10 mouse cellular contexts compared by ENCODE assay signal in genomic region chr7:80160945-80161306, GRCm38 (mm10). TPM values are rescaled to one million over a fixed set of nuclear protein-coding genes. Genes with fewer than 3 reads are reported as not detected.
DNase-seq lines count a peak whose midpoint lies in the region; ATAC-seq and TF ChIP-seq lines count a peak whose summit lies in the region.
"Had no signal": no experiment of that assay in that cellular context is flagged by ENCODE, and none has a peak within 500 bp of the region (broad histone marks: within the 10 kb centered on the region; RNA-seq: fewer than 3 reads in every experiment).

No protein-coding gene starts in this region.

- no peak for TF ChIP-seq EP300 in CH12.LX (IDR thresholded peaks at IDR 0.05; ENCODE audit: low read length)

- peak overlapping the region; percentile 39; the same call in 1 of the 2 replicates for H3K27ac ChIP-seq in embryonic facial prominence, embryonic 13.5 days
- no peak overlapping the region for H3K27ac ChIP-seq in embryonic facial prominence, embryonic 10.5 days (replicated peaks)
- H3K27ac ChIP-seq in CH12.LX (ENCODE audit: insufficient read depth, low read depth) = no peak overlapping the region
- peak overlapping the region; percentile 90 for H3K27ac ChIP-seq in kidney, embryonic 16.5 days (ENCODE audit: low read length)
- H3K27ac ChIP-seq in stomach, embryonic 14.5 days (ENCODE audit: low read length) = peak overlapping the region; percentile 88; the same call in 1 of the 2 replicates
- H3K27ac ChIP-seq in thymus, adult 2 months (ENCODE audit: control insufficient read depth, insufficient read depth, low read length) = no peak overlapping the region
- H3K27ac ChIP-seq: macrophage had no signal

- TF ChIP-seq RAD21 in CH12.LX (IDR thresholded peaks at IDR 0.05; ENCODE audit: low read depth, low read length) = no peak

- WGBS in embryonic facial prominence, embryonic 13.5 days = 67% methylated on average over 8 of the region's 8 CpGs
- WGBS in embryonic facial prominence, embryonic 10.5 days = 82% methylated on average over 8 of the region's 8 CpGs
- 35% methylated on average over 8 of the region's 8 CpGs for WGBS in kidney, embryonic 16.5 days
- WGBS in stomach, embryonic 14.5 days = 62% methylated on average over 8 of the region's 8 CpGs
- WGBS in thymus, adult 2 months = 81% methylated on average over 8 of the region's 8 CpGs

- no peak for ATAC-seq in embryonic facial prominence, embryonic 13.5 days (ENCODE audit: insufficient number of reproducible peaks, insufficient read depth, low FRiP score, low TSS enrichment, low read depth)
- peak; percentile 74 for ATAC-seq in kidney, embryonic 16.5 days (ENCODE audit: low FRiP score, low TSS enrichment)
- ATAC-seq in stomach, embryonic 14.5 days (ENCODE audit: insufficient number of reproducible peaks, insufficient read depth, low FRiP score, low read depth) = peak; percentile 47; the same call in 1 of the 2 replicates

- no peak for TF ChIP-seq CTCF in CH12.LX (conservative IDR thresholded peaks at IDR 0.05 in 1 of 2, IDR thresholded peaks at IDR 0.05 in 1 of 2; ENCODE audit: low read depth in 2 of 2, low read length in 2 of 2)
- no peak for TF ChIP-seq CTCF in thymus, adult 2 months (IDR thresholded peaks at IDR 0.05; ENCODE audit: borderline replicate concordance, control insufficient read depth, extremely low read depth, insufficient read depth, low read length, poor library complexity)

- no peak overlapping the region; the same call in 1 of the 2 replicates for H3K9ac ChIP-seq in embryonic facial prominence, embryonic 13.5 days
- H3K9ac ChIP-seq in CH12.LX (ENCODE audit: insufficient read depth, low read depth) = no peak overlapping the region
- H3K9ac ChIP-seq in kidney, embryonic 16.5 days (replicated peaks; ENCODE audit: low read length) = peak overlapping the region; percentile 28; the same call in 1 of the 2 replicates
- H3K9ac ChIP-seq in stomach, embryonic 14.5 days (replicated peaks; ENCODE audit: low read depth, low read length) = no peak overlapping the region

- in situ Hi-C loops in CH12.LX (cut with MboI; ENCODE audit: low pct_ligation_motif_present, low pct_unique_long_range_greater_than_20kb, low sequenced_read_pairs) = loop anchor here (5.0 kb wide), 1 partner anchor 36 kb away; no protein-coding TSS in a partner anchor

- no peak for DNase-seq in embryonic facial prominence, embryonic 10.5 days (ENCODE audit: low spot score)
- no peak for DNase-seq in CH12.LX (ENCODE audit: extremely low read depth)
- peak; percentile 23 for DNase-seq in gastrocnemius, postnatal 25 days
- no peak for DNase-seq in thymus, adult 2 months
- no peak for DNase-seq in thymus, postnatal 14 days

- H3K79me2 ChIP-seq in CH12.LX (replicated peaks; ENCODE audit: control insufficient read depth, extremely low read depth, insufficient read depth, poor library complexity, severe bottlenecking) = no peaks in the 10 kb centered on the region

- no peaks in the 10 kb centered on the region for H3K36me3 ChIP-seq in embryonic facial prominence, embryonic 13.5 days
- no peaks in the 10 kb centered on the region for H3K36me3 ChIP-seq in embryonic facial prominence, embryonic 10.5 days (replicated peaks)
- H3K36me3 ChIP-seq in CH12.LX (replicated peaks in 1 of 2; ENCODE audit: control insufficient read depth in 1 of 2, insufficient read depth in 1 of 2, low read length in 1 of 2) = no peaks in the 10 kb centered on the region
- no peaks in the 10 kb centered on the region for H3K36me3 ChIP-seq in kidney, embryonic 16.5 days (ENCODE audit: insufficient read depth, low read length)
- no peaks in the 10 kb centered on the region for H3K36me3 ChIP-seq in stomach, embryonic 14.5 days (ENCODE audit: control insufficient read depth, insufficient read depth, low read length)
- H3K36me3 ChIP-seq in thymus, adult 2 months (ENCODE audit: control insufficient read depth, insufficient read depth, low read length) = no peaks in the 10 kb centered on the region

- peaks cover 13% of the 10 kb centered on the region for H3K4me1 ChIP-seq in embryonic facial prominence, embryonic 13.5 days
- peaks cover 15% of the 10 kb centered on the region for H3K4me1 ChIP-seq in embryonic facial prominence, embryonic 10.5 days
- H3K4me1 ChIP-seq in CH12.LX (ENCODE audit: control insufficient read depth in 1 of 2, insufficient read depth in 2 of 2) = peaks cover 17 to 35% of the 10 kb centered on the region in 2 experiments
- H3K4me1 ChIP-seq in kidney, embryonic 16.5 days (ENCODE audit: insufficient read depth, low read length) = peaks cover 21% of the 10 kb centered on the region
- peaks cover 6% of the 10 kb centered on the region for H3K4me1 ChIP-seq in stomach, embryonic 14.5 days (ENCODE audit: control insufficient read depth, insufficient read depth, low read length)
- peaks cover 5% of the 10 kb centered on the region; the same call in 1 of the 2 replicates for H3K4me1 ChIP-seq in thymus, adult 2 months (replicated peaks; ENCODE audit: control insufficient read depth, insufficient read depth, low read length)

- H3K4me2 ChIP-seq in embryonic facial prominence, embryonic 13.5 days = no peak overlapping the region
- H3K4me2 ChIP-seq in CH12.LX (ENCODE audit: insufficient read depth, low read depth, poor library complexity, severe bottlenecking) = no peak overlapping the region
- H3K4me2 ChIP-seq in kidney, embryonic 16.5 days (replicated peaks; ENCODE audit: low read depth, low read length) = peak overlapping the region; percentile 8; the same call in 1 of the 2 replicates
- no peak overlapping the region for H3K4me2 ChIP-seq in stomach, embryonic 14.5 days (replicated peaks; ENCODE audit: low read depth, low read length)

- no peak overlapping the region for H3K4me3 ChIP-seq in embryonic facial prominence, embryonic 13.5 days
- no peak overlapping the region for H3K4me3 ChIP-seq in embryonic facial prominence, embryonic 10.5 days
- no peak overlapping the region for H3K4me3 ChIP-seq in CH12.LX (replicated peaks in 1 of 3; ENCODE audit: low read depth in 2 of 3, low read length in 2 of 3, poor library complexity in 1 of 3)
- no peak overlapping the region for H3K4me3 ChIP-seq in kidney, embryonic 16.5 days (ENCODE audit: low read length)
- H3K4me3 ChIP-seq in stomach, embryonic 14.5 days (ENCODE audit: low read depth, low read length) = no peak overlapping the region
- no peak overlapping the region for H3K4me3 ChIP-seq in thymus, adult 2 months (ENCODE audit: control insufficient read depth, insufficient read depth, low read length)
- H3K4me3 ChIP-seq: erythroblast, embryonic 14.5 days had no signal

- H3K27me3 ChIP-seq in embryonic facial prominence, embryonic 13.5 days = no peaks in the 10 kb centered on the region
- no peaks in the 10 kb centered on the region for H3K27me3 ChIP-seq in embryonic facial prominence, embryonic 10.5 days (replicated peaks; ENCODE audit: low read depth, poor library complexity, severe bottlenecking)
- H3K27me3 ChIP-seq in CH12.LX (replicated peaks) = peaks cover 4% of the 10 kb centered on the region
- no peaks in the 10 kb centered on the region for H3K27me3 ChIP-seq in kidney, embryonic 16.5 days (ENCODE audit: insufficient read depth, low read length)
- H3K27me3 ChIP-seq in stomach, embryonic 14.5 days (ENCODE audit: control insufficient read depth, insufficient read depth, low read length) = no peaks in the 10 kb centered on the region
- H3K27me3 ChIP-seq in thymus, adult 2 months (ENCODE audit: control insufficient read depth, insufficient read depth, low read length) = no peaks in the 10 kb centered on the region

- no peak for TF ChIP-seq POLR2A in CH12.LX (IDR thresholded peaks at IDR 0.05; ENCODE audit: low read depth, low read length)
- TF ChIP-seq POLR2A in thymus, adult 2 months (IDR thresholded peaks at IDR 0.05; ENCODE audit: control insufficient read depth, extremely low read depth, insufficient read depth, low read length, poor library complexity) = no peak

- H3K9me3 ChIP-seq in embryonic facial prominence, embryonic 13.5 days = no peaks in the 10 kb centered on the region
- no peaks in the 10 kb centered on the region for H3K9me3 ChIP-seq in embryonic facial prominence, embryonic 10.5 days
- no peaks in the 10 kb centered on the region for H3K9me3 ChIP-seq in CH12.LX (replicated peaks; ENCODE audit: low read length)
- H3K9me3 ChIP-seq in kidney, embryonic 16.5 days (ENCODE audit: low read length) = no peaks in the 10 kb centered on the region
- H3K9me3 ChIP-seq in stomach, embryonic 14.5 days (ENCODE audit: control insufficient read depth, low read depth, low read length) = no peaks in the 10 kb centered on the region

- dilution Hi-C loops in CH12.LX (cut with MboI; ENCODE audit: extremely low pct_ligation_motif_present, extremely low pct_unique_long_range_greater_than_20kb, low sequenced_read_pairs) = no loop called here

TF ChIP-seq in CH12.LX, 34 proteins besides CTCF, POLR2A, EP300 and RAD21 (continues in another document):
- TF ChIP-seq ELF1 (IDR thresholded peaks at IDR 0.05; ENCODE audit: low read depth, low read length) (no peak), BHLHE40 (IDR thresholded peaks at IDR 0.05; ENCODE audit: low read depth, low read length) (peak; percentile 76), ZNF384 (IDR thresholded peaks at IDR 0.05; ENCODE audit: low read depth, low read length) (peak; percentile 70), E2F4 (IDR thresholded peaks at IDR 0.05; ENCODE audit: insufficient replicate concordance, low read depth, low read length) (no peak)

RNA-seq across cellular contexts. Expression of gene Sema4b, which starts 25.7 kb away (rescaled TPM):
- 18.6 and 19.8 TPM in 2 replicates for polyA plus RNA-seq in embryonic facial prominence, embryonic 13.5 days (2015; fragmentation: Nextera tagmentation; extraction: Ambion mirVana)
- 11.4 and 11.9 TPM in 2 replicates for polyA plus RNA-seq in embryonic facial prominence, embryonic 10.5 days (2016; fragmentation: Nextera tagmentation; extraction: Ambion mirVana)
- total RNA-seq in CH12.LX (2012; rRNA removed) (8.6 and 9.4 TPM in 2 replicates), CH12.LX (2014; rRNA removed) (1.3 and 1.5 TPM in 2 replicates)
- 5.2 and 6.7 TPM in 2 replicates for polyA plus RNA-seq in CH12.LX (2012; ENCODE audit: insufficient read length, low read depth)
- 1 to 10 TPM; 1.6 to 2.5 TPM for total RNA-seq in gastrocnemius, postnatal 25 days (2021)
- 17.7 and 23.7 TPM in 2 replicates for polyA plus RNA-seq in kidney, embryonic 16.5 days (2015; fragmentation: Nextera tagmentation; extraction: Ambion mirVana)
- 21.7 and 23.4 TPM in 2 replicates for polyA plus RNA-seq in stomach, embryonic 14.5 days (2014; fragmentation: Nextera tagmentation; extraction: Ambion mirVana)
- 37.4 and 44.1 TPM in 2 replicates for polyA plus RNA-seq in thymus, adult 2 months (2012; rRNA removed)

RNA-seq across cellular contexts. Expression of gene Idh2, which starts 45.7 kb away (rescaled TPM):
- 514 and 560 TPM in 2 replicates for polyA plus RNA-seq in embryonic facial prominence, embryonic 13.5 days (2015; fragmentation: Nextera tagmentation; extraction: Ambion mirVana)
- polyA plus RNA-seq in embryonic facial prominence, embryonic 10.5 days (2016; fragmentation: Nextera tagmentation; extraction: Ambion mirVana) = 522 and 534 TPM in 2 replicates
- total RNA-seq in CH12.LX (2012; rRNA removed) (71.1 and 96.4 TPM in 2 replicates), CH12.LX (2014; rRNA removed) (20.8 and 21.5 TPM in 2 replicates)
- 13.6 and 21.1 TPM in 2 replicates for polyA plus RNA-seq in CH12.LX (2012; ENCODE audit: insufficient read length, low read depth)
- 100 to 1,000 TPM; 102 to 256 TPM for total RNA-seq in gastrocnemius, postnatal 25 days (2021)
- polyA plus RNA-seq in kidney, embryonic 16.5 days (2015; fragmentation: Nextera tagmentation; extraction: Ambion mirVana) = 782 and 850 TPM in 2 replicates
- polyA plus RNA-seq in stomach, embryonic 14.5 days (2014; fragmentation: Nextera tagmentation; extraction: Ambion mirVana) = 613 and 615 TPM in 2 replicates
- polyA plus RNA-seq in thymus, adult 2 months (2012; rRNA removed) = 168 and 225 TPM in 2 replicates

Comparison
In these comparisons a context has a peak if more than half of its experiments do, and no peak if none do; other contexts are left out.
1. H3K27ac ChIP-seq: peak in embryonic facial prominence, embryonic 13.5 days (single experiment), kidney, embryonic 16.5 days (single experiment) and stomach, embryonic 14.5 days (single experiment); none in embryonic facial prominence, embryonic 10.5 days (single experiment), CH12.LX (single experiment) and thymus, adult 2 months (single experiment).